Mouse (Mus musculus) limb, embryonic 14.5 days (tissue): ENCODE data around the gene Washc3. TPM values are rescaled to one million over a fixed set of nuclear protein-coding genes. Genes with fewer than 3 reads are reported as not detected.

Experiments used
- ATAC-seq: fragments of 200-750 bp; cut with Nextera tagmentation; 2 replicates; pipeline ENCODE4 v1.8.0; 2017; ENCODE audit warnings: low read depth, moderate number of reproducible peaks, moderate TSS enrichment; ENCODE audit not compliant: low FRiP score
- DNase-seq: peaks from one replicate; pipeline ENCODE4 v3.0.0-alpha.2; 2015; ENCODE audit warnings: low spot score
- H3K27ac ChIP-seq: fragments of 300-500 bp; sonication (generic); replicated peaks from 2 replicates; pipeline ENCODE4 v1.5.1; 2014; ENCODE audit warnings: low read depth, mild to moderate bottlenecking, low read length, moderate library complexity, mixed read lengths
- H3K27me3 ChIP-seq: fragments of 300-500 bp; sonication (generic); 2 replicates; pipeline ENCODE4 v1.6.1; 2014; ENCODE audit warnings: low read length, mixed read lengths; ENCODE audit not compliant: control insufficient read depth, insufficient read depth
- H3K36me3 ChIP-seq: fragments of 300-500 bp; sonication (generic); 2 replicates; pipeline ENCODE4 v1.6.1; 2014; ENCODE audit warnings: mild to moderate bottlenecking, low read length, moderate library complexity, mixed read lengths; ENCODE audit not compliant: control insufficient read depth, insufficient read depth
- H3K4me1 ChIP-seq: fragments of 300-500 bp; sonication (generic); 2 replicates; pipeline ENCODE4 v1.6.1; 2014; ENCODE audit warnings: antibody characterized with exemption, low read length, mixed read lengths; ENCODE audit not compliant: control insufficient read depth, insufficient read depth
- H3K4me2 ChIP-seq: fragments of 300-500 bp; sonication (generic); replicated peaks from 2 replicates; pipeline ENCODE4 v1.6.1; 2014; ENCODE audit warnings: low read depth, mild to moderate bottlenecking, low read length, moderate library complexity; ENCODE audit not compliant: severe bottlenecking
- H3K4me3 ChIP-seq: fragments of 300-500 bp; sonication (generic); replicated peaks from 2 replicates; pipeline ENCODE4 v1.5.1; 2014; ENCODE audit warnings: low read length
- H3K9ac ChIP-seq: fragments of 300-500 bp; sonication (generic); 2 replicates; pipeline ENCODE4 v1.6.1; 2014; ENCODE audit warnings: mild to moderate bottlenecking, low read depth, low read length, moderate library complexity; ENCODE audit not compliant: severe bottlenecking
- H3K9me3 ChIP-seq: fragments of 300-500 bp; sonication (generic); 2 replicates; pipeline ENCODE4 v1.6.1; 2016; ENCODE audit warnings: low read length; ENCODE audit not compliant: control insufficient read depth
- POLR2A ChIP-seq: fragments of 200-500 bp; IDR thresholded peaks from 2 replicates; pipeline ENCODE4 v1.8.0; 2012; ENCODE audit warnings: inconsistent platforms, mild to moderate bottlenecking, moderate library complexity, borderline replicate concordance; ENCODE audit not compliant: insufficient read depth, insufficient read length; ENCODE audit errors: extremely low read depth
- WGBS: fragments of 180-500 bp; shearing (Covaris S2); extraction: QIAGEN DNeasy Blood & Tissue Kit; methylation state at CpG from one replicate; pipeline ENCODE4 v1.1.7; 2014; 5-methylcytosine and 5-hydroxymethylcytosine counted together
- polyA plus RNA-seq, 2 experiments: library from polyadenylated mRNA; depleted of rRNA in 1 of 2; stranded (reverse) in 1 of 2; unstranded in 1 of 2; fragments of >200 nt; fragmentation: Nextera tagmentation in 1 of 2; extraction: Ambion mirVana in 1 of 2; gene quantifications; 2 replicates each; pipeline versions ENCODE4 v1.2.1 to v1.2.3; 2012 to 2014

Gene Washc3
- polyA plus RNA-seq, 2 experiments: 27.4 to 55.9 TPM

DNA sequence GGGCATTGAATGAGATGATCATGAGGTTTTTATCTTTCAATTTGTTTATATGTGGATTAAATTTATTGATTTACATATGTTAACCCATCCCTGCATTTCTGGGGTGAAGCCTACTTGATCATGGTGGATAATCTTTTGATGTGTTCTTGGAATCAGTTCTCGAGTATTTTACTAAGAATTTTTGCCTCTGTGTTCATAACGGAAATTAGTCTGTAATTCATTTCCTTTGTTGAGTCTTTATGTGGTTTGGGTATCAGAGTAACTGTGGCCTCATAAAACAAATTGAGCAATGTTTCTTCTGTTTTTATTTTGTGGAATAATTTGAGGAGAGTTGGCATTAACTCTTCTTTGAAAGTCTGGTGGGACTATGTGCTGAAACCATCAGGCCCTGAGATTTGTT is 54.7 kb downstream of the Washc3 start:
- DNase-seq: no peak
- ATAC-seq: no peak
- no peaks in the 10 kb centered on the region for H3K27me3 ChIP-seq
- no peak overlapping the region for H3K4me2 ChIP-seq
- H3K4me3 ChIP-seq: no peak overlapping the region
- H3K27ac ChIP-seq: no peak overlapping the region
- no peaks in the 10 kb centered on the region for H3K36me3 ChIP-seq
- no peak for TF ChIP-seq POLR2A
- WGBS: 66% methylated on average over 2 of the region's 2 CpGs
- H3K9ac ChIP-seq: no peak overlapping the region
- no peaks in the 10 kb centered on the region for H3K4me1 ChIP-seq
- H3K9me3 ChIP-seq: no peaks in the 10 kb centered on the region

DNA sequence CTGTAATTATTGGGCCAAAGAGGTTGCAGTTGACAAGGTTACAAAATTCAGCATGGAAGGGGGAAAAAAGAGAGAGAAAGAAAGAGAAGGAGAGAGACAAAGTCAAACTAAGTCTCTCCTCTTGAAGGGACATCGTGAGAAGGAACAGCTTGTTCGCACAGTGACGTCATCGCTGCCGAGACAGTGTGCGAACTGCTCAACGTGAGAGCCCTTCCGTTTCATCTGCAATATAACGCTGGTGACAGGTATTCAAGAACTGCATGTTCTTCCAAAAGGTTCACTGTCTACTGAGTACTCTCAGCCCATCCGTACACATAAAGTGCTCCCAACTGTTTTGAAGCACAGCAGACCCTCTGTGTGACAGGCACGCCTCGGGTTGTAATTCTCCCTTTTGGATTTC is 59.4 kb downstream of the Washc3 start:
- Histone ChIP-seq H3K36me3 (no peaks in the 10 kb centered on the region), H3K27ac (no peak overlapping the region), H3K9me3 (no peaks in the 10 kb centered on the region), H3K9ac (no peak overlapping the region), H3K4me2 (no peak overlapping the region), H3K4me3 (no peak overlapping the region), H3K27me3 (no peaks in the 10 kb centered on the region), H3K4me1 (no peaks in the 10 kb centered on the region)
- ATAC-seq: no peak
- 63% methylated on average over 12 of the region's 12 CpGs for WGBS
- no peak for DNase-seq
- TF ChIP-seq POLR2A: no peak

DNA sequence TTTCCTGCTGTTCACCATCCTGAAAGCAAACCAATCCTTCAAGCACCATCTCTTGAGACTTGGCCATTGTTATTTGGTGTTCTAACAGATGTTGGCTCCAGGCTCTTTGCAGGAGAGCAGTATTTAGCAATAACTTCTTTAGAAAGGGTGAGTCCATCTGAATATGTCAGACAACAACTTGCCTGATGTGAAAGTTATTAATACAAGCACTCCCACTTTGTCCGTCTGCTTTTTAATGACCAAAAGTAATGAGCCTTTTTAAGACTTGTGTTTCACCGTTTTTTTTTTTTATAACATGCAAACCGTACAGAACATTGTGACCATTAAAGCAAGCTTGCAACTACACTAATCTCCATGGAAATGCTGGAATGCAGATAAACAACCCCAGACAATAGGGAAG is 60.3 kb downstream of the Washc3 start:
- ATAC-seq: no peak
- H3K4me3 ChIP-seq: no peak overlapping the region
- no peaks in the 10 kb centered on the region for H3K4me1 ChIP-seq
- H3K9ac ChIP-seq: no peak overlapping the region
- no peak overlapping the region for H3K27ac ChIP-seq
- no peaks in the 10 kb centered on the region for H3K9me3 ChIP-seq
- TF ChIP-seq POLR2A: no peak
- H3K27me3 ChIP-seq: no peaks in the 10 kb centered on the region
- no peak for DNase-seq
- no peaks in the 10 kb centered on the region for H3K36me3 ChIP-seq
- WGBS: 10% methylated on average over 3 of the region's 3 CpGs
- H3K4me2 ChIP-seq: no peak overlapping the region

DNA sequence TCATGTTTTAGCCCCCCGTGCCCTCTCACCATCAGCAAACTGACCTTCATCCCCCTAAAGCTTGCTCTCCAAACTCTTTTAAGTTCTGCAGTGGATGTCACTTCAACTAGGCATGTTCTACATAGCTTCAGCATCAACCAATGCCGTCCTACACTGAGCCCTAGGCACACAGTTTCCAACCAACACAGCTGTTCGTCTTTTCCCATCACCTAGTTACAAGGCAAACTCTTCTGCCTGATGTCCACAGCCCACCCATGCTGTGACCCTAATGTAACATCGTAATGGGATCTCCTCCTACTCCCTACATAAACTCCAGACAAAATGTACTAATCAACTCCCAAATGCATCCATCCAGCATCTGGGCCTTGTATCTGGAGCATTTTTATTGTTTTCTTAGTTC is 62.5 kb downstream of the Washc3 start:
- no peak overlapping the region for H3K9ac ChIP-seq
- H3K4me3 ChIP-seq: no peak overlapping the region
- H3K9me3 ChIP-seq: no peaks in the 10 kb centered on the region
- H3K4me1 ChIP-seq: no peaks in the 10 kb centered on the region
- WGBS: 73% methylated on average over 4 of the region's 4 CpGs
- no peak overlapping the region for H3K4me2 ChIP-seq
- H3K27me3 ChIP-seq: no peaks in the 10 kb centered on the region
- no peak for TF ChIP-seq POLR2A
- no peak for ATAC-seq
- no peaks in the 10 kb centered on the region for H3K36me3 ChIP-seq
- no peak for DNase-seq
- no peak overlapping the region for H3K27ac ChIP-seq

DNA sequence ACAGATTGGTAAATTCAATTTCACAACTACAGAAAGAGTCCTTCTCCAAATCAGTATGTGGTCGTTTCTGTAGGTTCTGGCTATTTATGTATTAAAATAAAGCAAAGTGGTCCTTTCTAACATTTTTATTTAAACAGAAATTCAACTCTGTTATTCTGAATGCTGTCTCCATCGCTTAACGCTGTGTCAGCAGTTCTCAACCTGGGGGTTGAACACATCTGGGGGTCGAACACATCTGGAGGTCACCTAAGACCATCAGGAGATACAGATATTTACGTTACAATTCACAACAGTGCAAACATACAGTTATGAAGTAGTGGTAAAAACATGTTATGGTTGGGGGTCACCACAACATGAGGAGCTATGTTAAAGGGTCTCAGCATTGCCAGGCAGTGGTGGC is 73.2 kb downstream of the Washc3 start:
- ATAC-seq (no peak), DNase-seq (no peak)
- H3K4me2 ChIP-seq: no peak overlapping the region
- 81% methylated on average over 5 of the region's 5 CpGs for WGBS
- no peaks in the 10 kb centered on the region for H3K27me3 ChIP-seq
- no peak overlapping the region for H3K9ac ChIP-seq
- no peaks in the 10 kb centered on the region for H3K4me1 ChIP-seq
- no peaks in the 10 kb centered on the region for H3K36me3 ChIP-seq
- no peak overlapping the region for H3K27ac ChIP-seq
- H3K4me3 ChIP-seq: no peak overlapping the region
- TF ChIP-seq POLR2A: no peak
- no peaks in the 10 kb centered on the region for H3K9me3 ChIP-seq

DNA sequence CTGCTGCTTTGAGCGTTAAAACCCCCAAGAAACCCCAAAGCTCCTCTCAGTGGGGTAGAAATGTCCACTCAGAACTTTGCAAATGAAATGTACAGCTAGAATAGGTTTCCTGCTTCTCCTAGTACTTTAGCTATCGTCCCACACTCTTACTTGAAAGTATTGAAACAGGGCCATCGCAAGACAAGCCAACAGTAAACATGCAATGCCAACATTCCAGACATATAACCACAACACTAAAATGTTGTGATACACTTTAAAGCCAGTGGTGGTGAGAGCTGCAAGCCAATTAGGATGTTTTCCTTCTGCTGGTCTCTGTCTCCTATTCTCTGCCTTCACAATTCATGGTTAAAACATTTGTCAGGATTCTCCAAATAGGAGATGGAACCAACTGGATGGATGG is 80.8 kb downstream of the Washc3 start:
- no peaks in the 10 kb centered on the region for H3K36me3 ChIP-seq
- H3K9me3 ChIP-seq: no peaks in the 10 kb centered on the region
- H3K27ac ChIP-seq: no peak overlapping the region
- no peak for TF ChIP-seq POLR2A
- ATAC-seq (no peak), DNase-seq (no peak)
- H3K4me3 ChIP-seq: no peak overlapping the region
- no peak overlapping the region for H3K4me2 ChIP-seq
- no peak overlapping the region for H3K9ac ChIP-seq
- H3K4me1 ChIP-seq: no peaks in the 10 kb centered on the region
- WGBS: 83% methylated on average over 3 of the region's 3 CpGs
- no peaks in the 10 kb centered on the region for H3K27me3 ChIP-seq
